Mouse (Mus musculus) limb, embryonic 10.5 days (tissue): Measurements from ENCODE around the gene Pofut2. TPM values are rescaled to one million over a fixed set of nuclear protein-coding genes. Genes with fewer than 3 reads are reported as not detected.
A peak's percentile ranks its signal among the peaks of the same experiment; 100 is the strongest.

Experiments used
- DNase-seq: peaks from one replicate; pipeline ENCODE4 v3.0.0-alpha.2; 2017; ENCODE audit warnings: low spot score
- H3K27ac ChIP-seq: fragments of 300-500 bp; sonication (generic); 2 replicates; pipeline ENCODE4 v1.5.1; 2016; ENCODE audit warnings: mild to moderate bottlenecking
- H3K27me3 ChIP-seq: fragments of 300-500 bp; sonication (generic); 2 replicates; pipeline ENCODE4 v1.6.1; 2016; ENCODE audit warnings: low read depth, mild to moderate bottlenecking; ENCODE audit not compliant: poor library complexity, severe bottlenecking
- H3K36me3 ChIP-seq: fragments of 300-500 bp; sonication (generic); 2 replicates; pipeline ENCODE4 v1.6.1; 2016; ENCODE audit warnings: mild to moderate bottlenecking, moderate library complexity
- H3K4me1 ChIP-seq: fragments of 300-500 bp; sonication (generic); 2 replicates; pipeline ENCODE4 v1.6.1; 2016
- H3K4me3 ChIP-seq: fragments of 300-500 bp; sonication (generic); 2 replicates; pipeline ENCODE4 v1.5.1; 2016; ENCODE audit warnings: mild to moderate bottlenecking, moderate library complexity
- H3K9me3 ChIP-seq: fragments of 300-500 bp; sonication (generic); replicated peaks from 2 replicates; pipeline ENCODE4 v1.6.1; 2016; ENCODE audit warnings: mild to moderate bottlenecking
- WGBS: fragments of 180-500 bp; shearing (Covaris S2); methylation state at CpG from one replicate; pipeline ENCODE4 v1.1.7; 2016; 5-methylcytosine and 5-hydroxymethylcytosine counted together
- polyA plus RNA-seq: library from polyadenylated mRNA; unstranded; fragments of >200 nt; fragmentation: Nextera tagmentation; extraction: Ambion mirVana; gene quantifications from 2 replicates; pipeline ENCODE4 v1.2.1, GENCODE M21; 2016

Gene Pofut2
- polyA plus RNA-seq, 1 experiment from 2014 or later: 83.3 TPM

DNA sequence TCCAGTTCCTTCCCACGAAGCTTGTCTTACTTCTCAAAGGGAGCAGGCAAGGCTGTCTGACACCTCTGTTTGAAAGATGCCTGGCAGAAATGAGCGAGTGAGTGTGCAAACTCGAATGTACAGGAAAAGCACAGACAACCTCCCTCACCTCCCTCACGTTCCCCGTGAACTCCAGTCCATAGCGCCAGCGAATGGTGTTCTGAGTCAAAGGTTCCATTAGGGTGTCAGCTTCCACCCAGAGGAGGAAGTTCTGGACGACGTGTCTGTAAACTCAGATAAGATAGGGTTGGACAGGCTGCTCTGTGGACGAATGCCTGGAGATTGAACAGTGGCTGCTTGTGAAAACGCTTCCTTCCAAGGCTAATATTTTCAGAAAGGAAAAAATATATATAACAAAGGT, 37.9 kb upstream of the Pofut2 start:
- H3K36me3 ChIP-seq: no peaks in the 10 kb centered on the region
- H3K4me3 ChIP-seq: no peak overlapping the region
- DNase-seq: no peak
- peaks cover 4% of the 10 kb centered on the region for H3K4me1 ChIP-seq
- H3K27me3 ChIP-seq: no peaks in the 10 kb centered on the region
- 60% methylated on average over 11 of the region's 11 CpGs for WGBS
- H3K27ac ChIP-seq: no peak overlapping the region
- no peaks in the 10 kb centered on the region for H3K9me3 ChIP-seq

DNA sequence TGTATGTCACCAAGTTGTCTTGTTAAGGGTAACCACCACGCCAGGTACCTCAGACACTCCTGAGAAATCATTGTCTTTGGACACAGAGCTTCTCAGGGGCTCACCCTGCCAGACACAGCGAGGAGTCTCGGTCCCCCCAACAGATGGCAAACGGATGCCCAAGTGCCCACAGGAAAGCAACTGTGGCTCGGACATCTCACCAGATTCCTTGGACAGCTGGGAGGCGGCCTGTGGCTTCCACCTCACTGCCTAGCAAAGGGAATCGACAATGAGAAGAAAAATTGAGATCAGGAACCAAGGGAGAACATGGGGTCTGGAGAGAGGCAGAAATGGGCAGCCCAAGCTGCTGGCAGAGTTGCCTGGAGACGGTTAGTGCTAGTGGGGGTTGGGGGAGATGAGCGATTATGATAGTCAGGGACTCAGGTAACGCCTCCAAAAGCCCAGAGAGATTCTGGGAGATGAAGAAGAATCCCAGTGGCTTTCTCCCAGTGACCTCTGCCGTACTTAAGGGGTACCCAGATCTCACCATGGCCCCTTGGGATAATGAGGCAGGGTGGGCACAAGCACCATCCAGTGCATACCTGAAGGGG, 36.0 kb upstream of the Pofut2 start:
- Histone ChIP-seq H3K36me3 (no peaks in the 10 kb centered on the region), H3K27ac (no peak overlapping the region), H3K27me3 (no peaks in the 10 kb centered on the region), H3K4me1 (no peaks in the 10 kb centered on the region), H3K4me3 (no peak overlapping the region), H3K9me3 (no peaks in the 10 kb centered on the region)
- DNase-seq: no peak
- WGBS: 90% methylated on average over 11 of the region's 11 CpGs

DNA sequence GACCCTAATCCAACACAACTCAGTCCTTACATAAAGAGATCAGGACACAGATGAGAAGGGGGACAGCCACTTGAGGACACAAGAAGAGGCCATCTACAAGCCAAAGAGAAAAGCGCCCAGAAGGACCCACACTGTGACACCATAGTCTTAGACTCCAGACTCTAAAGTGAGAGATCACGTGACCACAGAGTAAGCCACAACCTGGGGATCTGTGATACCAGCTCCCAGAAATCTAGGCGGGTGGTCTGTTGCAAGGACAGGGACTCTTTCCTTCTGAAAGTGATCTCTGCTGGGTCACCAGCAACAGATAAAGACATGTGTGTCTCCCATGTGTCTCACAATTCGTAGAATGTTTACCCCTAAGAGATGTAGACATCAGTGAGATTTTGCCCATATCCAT, 34.6 kb upstream of the Pofut2 start:
- Histone ChIP-seq H3K4me3 (no peak overlapping the region), H3K36me3 (no peaks in the 10 kb centered on the region), H3K27ac (no peak overlapping the region), H3K9me3 (no peaks in the 10 kb centered on the region), H3K27me3 (no peaks in the 10 kb centered on the region), H3K4me1 (peaks cover 7% of the 10 kb centered on the region)
- 94% methylated on average over 4 of the region's 4 CpGs for WGBS
- DNase-seq: no peak

DNA sequence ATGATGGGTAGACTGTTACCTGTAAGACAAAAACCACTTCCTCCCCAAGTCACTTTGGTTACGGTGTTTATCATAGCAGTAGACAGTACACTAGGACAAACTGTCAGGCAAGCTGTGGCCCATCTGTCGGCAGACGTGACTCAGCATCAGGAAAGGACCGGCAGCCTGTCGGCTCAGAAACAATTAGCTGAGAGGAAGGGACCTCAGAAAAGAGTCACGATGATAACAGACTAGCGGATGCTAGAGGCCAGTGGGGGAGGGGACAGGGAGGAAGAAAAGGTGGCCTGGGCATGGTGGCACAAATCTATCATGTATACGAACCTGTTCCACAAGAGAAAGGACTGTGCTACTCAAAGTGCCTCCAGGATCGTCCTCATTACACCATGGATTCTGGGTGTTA, 33.6 kb upstream of the Pofut2 start:
- 57% methylated on average over 9 of the region's 9 CpGs for WGBS
- H3K27ac ChIP-seq: no peak overlapping the region
- no peaks in the 10 kb centered on the region for H3K9me3 ChIP-seq

DNA sequence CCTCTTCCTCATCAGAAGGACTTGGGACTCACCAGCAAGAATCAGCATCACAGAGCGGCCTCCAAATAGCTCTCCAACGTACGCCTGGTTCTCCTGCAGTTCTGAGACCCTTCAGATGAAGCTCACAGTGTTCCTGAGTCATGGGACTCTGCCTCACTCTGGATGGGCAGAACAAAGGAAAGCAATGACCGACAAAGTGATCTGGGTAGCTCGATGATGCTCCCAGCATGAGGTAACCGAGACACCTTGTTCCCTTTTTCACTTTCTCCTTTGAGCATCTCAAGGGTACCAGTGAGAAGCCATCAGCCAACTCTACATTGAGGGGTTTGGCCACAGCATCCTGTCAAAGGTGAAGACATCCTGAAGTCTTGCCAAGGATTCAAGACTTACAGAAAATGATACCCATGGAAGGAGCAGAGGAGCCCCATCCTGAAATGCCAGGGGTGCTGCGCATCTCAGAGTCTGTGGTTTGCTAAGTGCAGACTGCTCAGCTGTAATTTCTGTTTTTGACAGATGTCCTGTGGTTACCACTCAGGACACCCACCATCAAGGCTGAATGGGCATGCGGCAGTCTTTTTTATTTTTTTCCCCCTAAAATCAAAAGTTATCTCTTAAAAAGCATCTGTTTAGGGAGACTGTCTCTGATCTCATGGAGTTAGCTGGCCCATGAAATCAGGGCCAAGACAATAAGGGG, 32.9 kb upstream of the Pofut2 start:
- Histone ChIP-seq H3K9me3 (no peaks in the 10 kb centered on the region), H3K4me3 (no peak overlapping the region), H3K36me3 (no peaks in the 10 kb centered on the region), H3K27ac (no peak overlapping the region; the same call in 1 of the 2 replicates), H3K4me1 (peaks cover 19% of the 10 kb centered on the region), H3K27me3 (no peaks in the 10 kb centered on the region)
- DNase-seq: no peak
- WGBS: 93% methylated on average over 8 of the region's 8 CpGs

More for the DNA sequence above, 33.6 kb upstream of the Pofut2 start:
- no peak overlapping the region for H3K4me3 ChIP-seq
- H3K36me3 ChIP-seq: no peaks in the 10 kb centered on the region
- no peaks in the 10 kb centered on the region for H3K27me3 ChIP-seq
- DNase-seq: no peak
- peaks cover 16% of the 10 kb centered on the region for H3K4me1 ChIP-seq

DNA sequence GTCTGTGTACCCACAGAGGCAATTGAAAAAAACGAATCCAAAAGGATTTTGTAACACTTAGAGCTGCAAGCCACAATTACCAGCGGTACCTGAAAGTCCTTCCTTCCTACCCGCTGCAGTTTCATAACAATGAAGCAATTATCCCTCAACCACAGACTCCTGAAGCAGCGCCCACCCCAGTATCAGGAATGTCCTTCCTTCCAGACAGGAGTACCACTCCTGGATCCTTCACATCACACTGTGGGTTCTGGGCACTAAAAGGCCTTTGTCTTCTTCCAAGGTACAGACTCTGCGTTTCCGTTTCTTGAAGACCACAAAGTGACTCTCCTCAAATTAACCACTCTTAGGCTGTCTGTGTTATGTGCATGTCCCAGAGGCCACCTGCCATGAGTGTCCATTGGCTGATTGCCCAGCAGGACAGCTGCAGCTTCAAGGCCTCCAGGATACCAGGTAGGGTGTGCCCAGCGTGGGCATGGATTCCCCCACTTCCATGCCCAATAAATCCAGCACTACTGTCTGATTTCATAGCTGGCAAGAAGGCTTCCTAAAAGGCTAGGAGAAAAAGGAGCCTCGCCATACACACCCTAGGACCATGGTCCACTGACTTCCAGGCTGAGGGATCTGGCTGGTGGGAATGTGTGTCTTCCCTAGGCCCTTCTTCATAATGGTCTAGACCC, 32.2 kb upstream of the Pofut2 start:
- Histone ChIP-seq H3K4me1 (peaks cover 19% of the 10 kb centered on the region), H3K27me3 (no peaks in the 10 kb centered on the region), H3K27ac (no peak overlapping the region), H3K36me3 (no peaks in the 10 kb centered on the region), H3K9me3 (no peaks in the 10 kb centered on the region), H3K4me3 (no peak overlapping the region)
- 86% methylated on average over 8 of the region's 8 CpGs for WGBS
- DNase-seq: no peak

DNA sequence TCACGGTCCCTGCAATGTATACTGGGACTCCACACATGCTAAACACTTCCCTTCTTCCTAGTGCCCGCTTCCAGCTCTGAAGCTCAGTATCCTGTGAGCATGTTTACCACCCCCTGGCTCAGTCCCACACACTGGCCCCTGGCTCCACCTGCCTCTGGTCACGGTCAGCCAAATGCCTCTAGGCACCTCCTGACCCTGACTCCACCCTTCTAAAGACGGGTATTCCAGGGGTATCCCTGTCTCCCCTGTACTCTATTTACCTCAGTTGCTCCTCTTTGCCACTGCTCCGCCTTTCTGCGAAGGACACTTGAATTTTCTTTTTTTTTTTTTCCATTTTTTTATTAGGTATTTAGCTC, 31.7 kb upstream of the Pofut2 start:
- Histone ChIP-seq H3K4me3 (no peak overlapping the region), H3K27ac (no peak overlapping the region), H3K36me3 (no peaks in the 10 kb centered on the region), H3K9me3 (no peaks in the 10 kb centered on the region), H3K27me3 (no peaks in the 10 kb centered on the region), H3K4me1 (peaks cover 20% of the 10 kb centered on the region)
- no peak for DNase-seq
- 82% methylated on average over 6 of the region's 6 CpGs for WGBS

DNA sequence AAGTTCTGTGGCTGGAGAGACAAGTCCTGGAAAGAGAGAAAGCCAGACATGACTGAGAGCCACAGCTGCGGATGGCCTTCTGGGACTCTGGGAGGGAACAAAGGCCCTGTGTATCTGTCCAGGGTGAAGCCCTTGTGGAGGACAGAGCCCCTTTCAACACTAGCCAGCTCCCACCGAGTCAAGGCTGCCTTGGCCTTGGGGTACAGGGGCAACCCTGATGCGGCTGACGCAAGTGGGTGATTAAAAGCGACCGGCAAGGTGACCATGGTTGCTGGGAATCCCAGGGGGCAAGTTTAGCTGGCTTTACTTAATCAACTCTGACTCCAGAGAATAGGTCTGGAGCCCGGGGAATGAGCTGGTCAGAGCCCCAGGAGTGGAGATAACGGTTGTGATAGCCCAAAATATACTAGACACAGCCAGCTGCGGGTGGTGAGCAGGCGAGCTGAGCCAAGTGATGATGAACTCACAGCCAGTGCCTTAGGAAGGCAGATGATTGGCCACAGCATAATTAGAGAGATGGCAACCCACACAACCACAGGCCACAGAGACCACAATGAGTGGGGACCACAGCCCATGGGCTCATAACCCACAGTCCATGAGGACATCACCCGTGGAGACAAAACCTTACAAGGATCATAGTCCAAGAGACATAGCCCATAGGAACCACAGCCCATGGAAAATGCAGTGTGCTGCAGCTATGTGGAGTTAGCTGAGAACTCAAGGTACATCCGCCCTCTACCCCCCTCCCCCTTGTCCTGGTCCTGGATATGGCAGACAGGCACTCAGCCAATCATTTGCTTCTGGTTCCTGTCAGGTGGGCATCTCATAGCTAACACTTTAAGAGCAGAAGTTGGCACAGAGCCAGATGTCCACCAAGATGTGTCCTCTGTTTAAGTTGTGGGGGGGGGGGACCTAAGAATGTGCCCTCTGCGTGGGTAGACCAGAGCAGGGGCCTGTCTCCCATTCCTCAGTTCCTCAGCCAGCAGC, 29.1 kb upstream of the Pofut2 start:
- no peaks in the 10 kb centered on the region for H3K9me3 ChIP-seq
- H3K27me3 ChIP-seq: no peaks in the 10 kb centered on the region
- H3K36me3 ChIP-seq: no peaks in the 10 kb centered on the region
- no peak overlapping the region for H3K4me3 ChIP-seq
- WGBS: 87% methylated on average over 13 of the region's 13 CpGs
- peaks cover 23% of the 10 kb centered on the region for H3K4me1 ChIP-seq
- no peak for DNase-seq
- no peak overlapping the region for H3K27ac ChIP-seq

DNA sequence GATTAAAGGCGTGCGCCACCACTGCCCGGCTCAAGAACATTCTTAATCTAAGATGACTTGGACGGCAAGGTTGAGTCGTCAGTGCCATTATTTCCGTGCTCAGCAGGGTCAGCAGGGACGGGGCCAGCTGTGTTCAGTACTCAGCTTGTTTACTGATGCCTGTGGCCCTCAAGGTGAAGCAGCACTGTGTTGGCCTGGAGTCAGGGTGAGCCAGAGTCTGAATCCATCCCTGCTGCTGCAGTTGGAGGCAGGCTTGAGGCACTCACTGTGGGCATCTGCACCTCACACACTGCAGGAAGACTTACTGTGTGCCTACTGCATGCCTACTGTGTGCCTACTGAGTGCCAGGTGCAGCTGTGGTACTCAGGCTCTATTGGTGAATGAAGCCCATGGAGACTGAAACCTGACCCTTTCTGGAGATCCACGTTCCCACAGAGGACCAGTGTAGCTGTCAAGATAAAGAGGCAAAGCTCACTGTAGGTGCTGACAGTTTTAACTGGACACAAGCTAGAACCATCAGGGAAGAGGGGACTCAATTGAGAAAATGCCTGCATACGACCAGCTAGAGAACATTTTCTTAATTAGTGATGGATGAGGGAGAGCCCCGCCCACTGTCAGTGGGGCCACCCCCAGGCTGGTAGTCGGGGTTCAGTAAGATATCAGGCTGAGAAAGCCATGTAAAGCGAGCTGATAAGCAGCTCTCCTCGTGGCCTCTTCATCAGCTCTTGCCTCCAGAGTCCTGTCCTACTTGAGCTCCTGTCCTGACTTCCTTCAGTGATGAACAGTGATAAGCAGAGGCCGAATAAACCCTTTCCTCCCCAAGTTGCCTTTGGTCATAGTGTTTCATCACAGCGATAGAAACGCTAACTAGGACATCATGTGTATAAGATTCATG, 26.9 kb upstream of the Pofut2 start:
- DNase-seq: no peak
- Histone ChIP-seq H3K27ac (no peak overlapping the region), H3K4me1 (peaks cover 34% of the 10 kb centered on the region), H3K4me3 (no peak overlapping the region), H3K36me3 (no peaks in the 10 kb centered on the region), H3K27me3 (no peaks in the 10 kb centered on the region), H3K9me3 (no peaks in the 10 kb centered on the region)
- WGBS: 69% methylated on average over 16 of the region's 16 CpGs

DNA sequence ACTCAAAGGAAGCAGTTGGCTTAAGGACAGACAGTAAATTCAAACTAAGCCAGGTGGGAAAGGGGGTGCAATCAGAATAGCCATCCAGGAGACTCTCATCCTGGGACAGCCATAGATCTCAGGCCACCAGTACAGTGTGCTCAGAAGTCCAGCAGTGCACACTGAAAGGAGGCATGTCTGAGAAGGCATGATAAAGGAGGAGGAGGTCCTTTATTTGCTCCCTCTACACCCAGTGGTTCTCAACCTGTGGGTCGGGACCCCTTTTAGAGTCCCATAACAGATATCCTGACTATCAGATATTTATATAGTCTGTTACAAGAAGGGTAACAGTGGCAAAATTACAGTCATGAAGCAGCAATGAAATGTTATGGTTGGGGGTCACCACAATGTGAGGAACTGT, 25.8 kb upstream of the Pofut2 start:
- no peak for DNase-seq
- no peaks in the 10 kb centered on the region for H3K9me3 ChIP-seq
- H3K4me3 ChIP-seq: no peak overlapping the region
- H3K27me3 ChIP-seq: no peaks in the 10 kb centered on the region
- WGBS: 94% methylated on average over 1 of the region's 1 CpGs
- H3K4me1 ChIP-seq: peaks cover 33% of the 10 kb centered on the region
- no peaks in the 10 kb centered on the region for H3K36me3 ChIP-seq
- H3K27ac ChIP-seq: no peak overlapping the region

DNA sequence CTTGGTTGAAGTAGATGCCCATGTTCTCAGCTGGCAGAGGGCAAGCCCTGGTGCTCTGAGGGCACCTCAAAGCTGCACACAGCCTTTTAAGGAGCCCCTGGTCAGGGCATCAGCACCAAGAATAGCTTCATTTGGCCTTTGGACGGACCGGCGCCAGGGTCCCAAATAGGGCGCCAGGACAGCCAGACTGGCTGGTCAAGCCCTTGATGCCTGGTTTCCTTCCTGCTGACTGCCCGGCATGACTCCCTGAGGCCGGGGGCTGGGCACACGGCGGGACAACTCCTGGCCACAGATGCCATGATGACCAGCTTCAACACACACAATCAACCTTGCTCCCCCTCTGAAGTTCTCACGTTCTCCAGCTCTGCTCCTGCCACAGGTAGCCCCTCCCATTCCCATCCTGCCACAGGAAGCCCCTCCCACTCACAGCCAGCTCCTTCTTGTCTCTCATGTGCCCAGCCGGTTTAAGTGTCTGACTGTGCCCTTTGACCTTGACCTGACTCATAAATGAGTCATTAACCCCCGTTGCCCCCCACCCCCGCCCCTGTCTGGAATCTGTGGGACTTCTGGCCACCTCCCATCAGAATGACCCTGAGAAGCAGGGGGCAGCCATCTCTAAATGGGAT, 23.9 kb upstream of the Pofut2 start:
- no peak overlapping the region for H3K4me3 ChIP-seq
- no peaks in the 10 kb centered on the region for H3K36me3 ChIP-seq
- H3K27me3 ChIP-seq: no peaks in the 10 kb centered on the region
- 63% methylated on average over 12 of the region's 12 CpGs for WGBS
- H3K9me3 ChIP-seq: no peaks in the 10 kb centered on the region
- H3K27ac ChIP-seq: peak overlapping the region; percentile 53
- H3K4me1 ChIP-seq: peaks cover 21% of the 10 kb centered on the region
- no peak for DNase-seq
